Mouse (Mus musculus): ENCODE results near the gene Ndrg3. TPM values are rescaled to one million over a fixed set of nuclear protein-coding genes. Genes with fewer than 3 reads are reported as not detected.

Gene Ndrg3
- polyA plus RNA-seq, 1 experiment from 2014 or later, result 45.3 TPM

Other genes starting within 250 kb of the Ndrg3 start
- 182 and 184 TPM in 2 replicates for gene Myl9, start 216.6 kb downstream of the Ndrg3 start, polyA plus RNA-seq (2016; fragmentation: Nextera tagmentation; extraction: Ambion mirVana)
- 89.5 and 95.1 TPM in 2 replicates for gene Tgif2, start 152.0 kb downstream of the Ndrg3 start, polyA plus RNA-seq (2016; fragmentation: Nextera tagmentation; extraction: Ambion mirVana)
- gene 4930518I15Rik, start 134.1 kb downstream of the Ndrg3 start, polyA plus RNA-seq (2016; fragmentation: Nextera tagmentation; extraction: Ambion mirVana), result 9.6 and 9.8 TPM in 2 replicates
- 188 and 190 TPM in 2 replicates for gene Rab5if, start 128.9 kb downstream of the Ndrg3 start, polyA plus RNA-seq (2016; fragmentation: Nextera tagmentation; extraction: Ambion mirVana)
- 0.31 TPM in 2 replicates for gene Sla2, start 104.9 kb downstream of the Ndrg3 start, polyA plus RNA-seq (2016; fragmentation: Nextera tagmentation; extraction: Ambion mirVana)
- gene Dsn1, start 15.1 kb upstream of the Ndrg3 start, polyA plus RNA-seq (2016; fragmentation: Nextera tagmentation; extraction: Ambion mirVana), result 45.1 and 49.6 TPM in 2 replicates
- gene Soga1, start 87.2 kb upstream of the Ndrg3 start, polyA plus RNA-seq (2016; fragmentation: Nextera tagmentation; extraction: Ambion mirVana), result 5.7 and 7.8 TPM in 2 replicates
- gene Tldc2, start 95.0 kb upstream of the Ndrg3 start, polyA plus RNA-seq (2016; fragmentation: Nextera tagmentation; extraction: Ambion mirVana), result not detected in 2 replicates
- gene Samhd1, start 143.2 kb upstream of the Ndrg3 start, polyA plus RNA-seq (2016; fragmentation: Nextera tagmentation; extraction: Ambion mirVana), result 25.2 and 26.9 TPM in 2 replicates
- 24.6 and 26.4 TPM in 2 replicates for gene Rbl1, start 212.5 kb upstream of the Ndrg3 start, polyA plus RNA-seq (2016; fragmentation: Nextera tagmentation; extraction: Ambion mirVana)